Mouse (Mus musculus): ENCODE data around the gene Gm7579. TPM values are rescaled to one million over a fixed set of nuclear protein-coding genes. Genes with fewer than 3 reads are reported as not detected.
"Not testable (repeated sequence)": the region's sequence is repeated elsewhere in the genome, so short reads cannot be mapped to it uniquely, and the experiment has no call there.

Gm7579 gene
- polyA plus RNA-seq (2016; fragmentation: Nextera tagmentation; extraction: Ambion mirVana), result not detected in 2 replicates

DNA sequence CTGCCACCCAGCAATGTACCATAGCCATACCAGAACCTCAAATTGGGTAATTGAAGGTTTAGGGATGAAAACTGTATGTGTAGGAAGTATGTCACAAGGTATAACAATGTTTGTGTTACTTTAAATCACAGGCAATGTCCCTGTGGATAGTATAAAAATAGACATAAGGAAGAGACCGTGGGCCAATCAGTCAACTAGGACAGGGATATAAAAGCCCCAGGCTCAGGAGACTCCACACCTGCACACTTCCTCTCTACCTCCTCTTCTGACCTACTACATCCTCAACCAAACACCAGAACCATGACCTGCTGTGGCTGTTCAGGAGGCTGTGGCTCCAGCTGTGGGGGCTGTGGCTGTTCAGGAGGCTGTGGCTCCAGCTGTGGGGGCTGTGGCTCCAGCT, at the start of gene Gm7579:
Gene Gm7579 (plus strand): TSS at position 301 of the 400 bp plus-strand sequence.
- no peak for DNase-seq (ENCODE audit: low spot score)
- no peaks in the 10 kb centered on the region for H3K27me3 ChIP-seq (ENCODE audit: insufficient read depth, poor library complexity, severe bottlenecking)
- H3K27ac ChIP-seq, result no peak within 1 kb of the TSS
- H3K4me3 ChIP-seq, result no peak within 1 kb of the TSS
- WGBS, result 73% methylated on average over 1 of the region's 1 CpGs
- no peaks in the 10 kb centered on the region for H3K36me3 ChIP-seq
- no peaks in the 10 kb centered on the region for H3K4me1 ChIP-seq
- no peaks in the 10 kb centered on the region for H3K9me3 ChIP-seq

- H3K4me3 ChIP-seq; H3K27ac ChIP-seq; H3K9me3 ChIP-seq; H3K27me3 ChIP-seq (ENCODE audit: insufficient read depth, poor library complexity, severe bottlenecking); H3K36me3 ChIP-seq; H3K4me1 ChIP-seq; DNase-seq (ENCODE audit: low spot score): not testable (repeated sequence)
Observed at GRCm38 (mm10) chr7:142165639-142166038, 46.0 kb upstream of the Gm7579 start, which contains the start of gene Gm4553. Gene Gm4553 (minus strand): TSS chr7:142165739.

DNA sequence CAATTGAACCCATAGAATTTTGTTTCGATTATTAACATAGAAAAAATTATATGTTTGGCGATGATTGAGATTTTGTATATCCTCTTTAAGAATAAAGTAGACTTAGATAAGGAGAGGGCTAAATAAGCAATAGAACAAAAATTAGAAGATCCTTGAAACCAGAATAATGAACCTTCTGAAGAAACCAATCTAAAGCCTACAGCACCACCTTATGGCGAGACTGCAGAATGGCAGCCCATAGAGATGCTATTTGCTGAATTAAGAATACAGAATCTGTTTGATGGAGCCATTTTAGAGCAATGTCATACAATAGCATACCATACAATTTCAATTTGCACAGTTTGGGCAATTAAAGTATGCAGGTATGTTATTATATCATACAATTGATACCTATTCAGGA, 41.8 kb upstream of the Gm7579 start:
- Histone ChIP-seq H3K27ac (no peak overlapping the region), H3K4me3 (no peak overlapping the region), H3K27me3 (ENCODE audit: insufficient read depth, poor library complexity, severe bottlenecking) (peaks cover 3% of the 10 kb centered on the region; the same call in 1 of the 2 replicates), H3K4me1 (no peaks in the 10 kb centered on the region), H3K36me3 (no peaks in the 10 kb centered on the region), H3K9me3 (no peaks in the 10 kb centered on the region)
- DNase-seq (ENCODE audit: low spot score), result no peak
- 38% methylated on average over 3 of the region's 3 CpGs for WGBS

DNA sequence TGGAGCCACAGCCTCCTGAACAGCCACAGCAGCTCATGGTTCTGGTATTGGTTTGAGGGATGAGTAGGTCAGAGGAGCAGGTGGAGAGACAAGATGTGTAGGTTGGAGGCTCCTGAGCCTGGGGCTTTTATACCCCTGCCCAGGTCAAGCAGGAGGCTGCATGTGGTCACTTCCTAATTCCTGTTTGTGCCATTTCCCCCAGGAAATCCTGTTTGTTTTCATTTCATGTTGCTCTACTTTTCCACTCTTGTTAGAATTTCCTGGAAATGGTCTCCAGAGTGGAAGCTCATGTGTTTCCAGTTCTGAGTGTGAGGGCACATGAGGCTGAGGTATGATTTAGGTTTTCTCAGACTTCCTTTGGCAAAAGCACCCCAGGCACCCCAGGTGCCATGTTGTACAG, 35.8 kb upstream of the Gm7579 start, which contains the start of gene Krtap5-2:
Gene Krtap5-2 (minus strand): TSS at position 101 of the 400 bp plus-strand sequence.
- H3K27ac ChIP-seq; H3K36me3 ChIP-seq; H3K4me3 ChIP-seq; DNase-seq (ENCODE audit: low spot score); H3K27me3 ChIP-seq (ENCODE audit: insufficient read depth, poor library complexity, severe bottlenecking); H3K9me3 ChIP-seq; H3K4me1 ChIP-seq: not testable (repeated sequence)

GRCm38 (mm10) chr7:142178685-142179084, 33.0 kb upstream of the Gm7579 start:
- Histone ChIP-seq H3K9me3 (no peaks in the 10 kb centered on the region), H3K4me3 (no peak overlapping the region), H3K36me3 (no peaks in the 10 kb centered on the region), H3K4me1 (no peaks in the 10 kb centered on the region), H3K27me3 (ENCODE audit: insufficient read depth, poor library complexity, severe bottlenecking) (peaks cover 10% of the 10 kb centered on the region; the same call in 1 of the 2 replicates), H3K27ac (no peak overlapping the region)
- no peak for DNase-seq (ENCODE audit: low spot score)
- 80% methylated on average over 1 of the region's 1 CpGs for WGBS

DNA sequence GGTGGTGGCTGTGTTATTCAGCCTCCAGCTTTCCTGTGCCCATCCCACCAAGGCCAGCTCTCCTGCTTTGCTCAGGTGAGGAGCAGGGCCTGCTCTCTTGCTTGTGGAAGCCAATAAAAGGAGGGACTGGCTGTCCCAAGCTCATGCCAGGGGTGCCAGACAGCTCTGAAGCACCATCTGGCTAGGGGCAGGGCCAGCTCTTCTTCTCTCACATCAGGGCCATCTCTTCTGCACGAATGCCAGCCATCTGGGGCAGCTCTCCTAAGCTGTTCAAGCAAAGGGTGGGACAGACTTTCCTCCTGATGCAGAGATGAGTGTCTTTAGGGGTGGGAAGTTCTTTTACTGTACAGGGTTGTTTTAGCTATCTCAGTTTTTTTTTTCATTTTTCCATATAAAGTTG, 30.6 kb upstream of the Gm7579 start:
- no peaks in the 10 kb centered on the region for H3K4me1 ChIP-seq
- no peaks in the 10 kb centered on the region for H3K9me3 ChIP-seq
- DNase-seq (ENCODE audit: low spot score), result no peak
- no peak overlapping the region for H3K4me3 ChIP-seq
- 5% methylated on average over 1 of the region's 1 CpGs for WGBS
- 0 out of 2 replicates have a peak, but pooled peaks cover 5% of the 10 kb centered on the region for H3K27me3 ChIP-seq (ENCODE audit: insufficient read depth, poor library complexity, severe bottlenecking)
- no peaks in the 10 kb centered on the region for H3K36me3 ChIP-seq
- no peak overlapping the region for H3K27ac ChIP-seq

DNA sequence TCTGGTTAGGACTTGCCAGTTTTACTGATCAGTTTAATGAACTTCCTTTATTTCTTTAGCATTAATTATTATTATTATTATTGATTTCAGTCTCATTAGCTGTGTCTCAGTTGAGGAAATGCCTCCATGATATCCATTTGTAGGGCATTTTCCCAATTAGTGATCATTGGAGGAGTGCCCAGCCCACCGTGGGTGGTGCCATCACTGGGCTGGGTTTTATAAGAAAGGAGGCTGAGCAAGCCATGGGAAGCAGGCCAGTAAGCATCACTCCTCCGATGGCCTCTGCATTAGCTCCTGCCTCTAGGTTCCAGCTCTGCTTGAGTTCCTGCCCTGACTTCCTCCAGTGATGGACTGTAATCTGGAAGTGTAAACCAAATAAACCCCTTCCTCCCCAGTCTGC, 23.5 kb upstream of the Gm7579 start:
- no peak for DNase-seq (ENCODE audit: low spot score)
- WGBS, result 59% methylated on average over 2 of the region's 2 CpGs
- H3K27ac ChIP-seq, result no peak overlapping the region

DNA sequence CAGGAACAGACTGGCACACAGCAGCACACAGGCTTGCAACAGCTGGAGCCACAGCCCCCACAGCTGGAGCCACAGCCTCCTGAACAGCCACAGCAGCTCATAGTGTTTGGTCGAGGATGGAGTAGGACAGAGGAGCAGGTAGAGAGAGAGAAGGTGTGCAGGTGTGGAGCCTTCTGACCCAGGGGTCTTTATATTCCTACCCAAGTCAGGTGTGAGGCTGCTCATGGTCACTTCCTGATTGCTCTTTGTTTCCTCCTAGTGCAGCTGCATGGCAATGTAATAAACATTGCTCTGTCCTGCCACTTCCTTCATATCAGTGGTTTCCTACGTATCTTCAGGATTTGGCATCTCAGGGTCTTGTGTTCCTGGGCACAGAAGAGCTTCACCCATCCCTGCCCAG, 21.4 kb upstream of the Gm7579 start, which contains the start of gene Gm10153:
Gene Gm10153 (minus strand): TSS at position 101 of the 400 bp plus-strand sequence.
- Histone ChIP-seq H3K27ac (no peak within 1 kb of the TSS), H3K36me3 (no peaks in the 10 kb centered on the region), H3K4me3 (no peak within 1 kb of the TSS), H3K27me3 (ENCODE audit: insufficient read depth, poor library complexity, severe bottlenecking) (peaks cover 14% of the 10 kb centered on the region), H3K4me1 (no peaks in the 10 kb centered on the region), H3K9me3 (no peaks in the 10 kb centered on the region)
- no peak for DNase-seq (ENCODE audit: low spot score)
- WGBS, result 36% methylated on average over 2 of the region's 2 CpGs

More for the DNA sequence above, 23.5 kb upstream of the Gm7579 start:
- H3K4me1 ChIP-seq, result no peaks in the 10 kb centered on the region
- H3K27me3 ChIP-seq (ENCODE audit: insufficient read depth, poor library complexity, severe bottlenecking), result peaks cover 14% of the 10 kb centered on the region
- H3K9me3 ChIP-seq, result no peaks in the 10 kb centered on the region
- H3K4me3 ChIP-seq, result no peak overlapping the region
- no peaks in the 10 kb centered on the region for H3K36me3 ChIP-seq

- H3K27ac ChIP-seq, result no peak overlapping the region
- H3K4me3 ChIP-seq, result no peak overlapping the region
- no peaks in the 10 kb centered on the region for H3K9me3 ChIP-seq
- no peaks in the 10 kb centered on the region for H3K4me1 ChIP-seq
- WGBS, result 77% methylated on average over 2 of the region's 2 CpGs
- no peaks in the 10 kb centered on the region for H3K36me3 ChIP-seq
- DNase-seq (ENCODE audit: low spot score), result no peak
- H3K27me3 ChIP-seq (ENCODE audit: insufficient read depth, poor library complexity, severe bottlenecking), result peaks cover 22% of the 10 kb centered on the region
Observed at GRCm38 (mm10) chr7:142198748-142199147, 12.9 kb upstream of the Gm7579 start.

- Histone ChIP-seq H3K4me3 (no peak within 1 kb of the TSS), H3K27me3 (ENCODE audit: insufficient read depth, poor library complexity, severe bottlenecking) (peaks cover 22% of the 10 kb centered on the region), H3K36me3 (no peaks in the 10 kb centered on the region), H3K4me1 (no peaks in the 10 kb centered on the region), H3K27ac (no peak within 1 kb of the TSS), H3K9me3 (no peaks in the 10 kb centered on the region)
- DNase-seq (ENCODE audit: low spot score), result no peak
- 58% methylated on average over 1 of the region's 1 CpGs for WGBS
Observed at GRCm38 (mm10) chr7:142201064-142201463, 10.6 kb upstream of the Gm7579 start, which contains the start of gene Krtap5-3. Gene Krtap5-3 (plus strand): TSS chr7:142201364.

DNA sequence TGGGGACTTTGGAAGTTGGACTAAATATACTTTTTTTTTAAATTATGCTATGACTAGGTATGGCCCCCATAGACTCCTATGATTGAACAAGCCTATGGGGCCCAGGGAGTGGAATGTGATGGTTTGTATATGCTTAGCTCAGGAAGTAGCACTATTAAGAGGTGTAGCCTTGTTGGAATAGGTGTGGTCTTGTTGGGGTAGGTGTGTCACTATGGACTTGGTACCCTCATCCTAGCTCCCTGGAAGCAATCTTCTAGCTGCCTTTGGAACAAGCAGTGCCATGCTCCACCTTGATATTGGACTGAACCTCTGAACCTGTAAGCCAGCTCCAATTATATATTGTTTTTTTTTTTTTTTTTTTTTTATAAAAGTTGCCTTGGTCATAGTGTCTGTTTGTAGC, 6.2 kb upstream of the Gm7579 start:
- Histone ChIP-seq H3K27ac (no peak overlapping the region), H3K9me3 (no peaks in the 10 kb centered on the region), H3K4me3 (no peak overlapping the region), H3K36me3 (no peaks in the 10 kb centered on the region), H3K4me1 (no peaks in the 10 kb centered on the region), H3K27me3 (ENCODE audit: insufficient read depth, poor library complexity, severe bottlenecking) (peaks cover 17% of the 10 kb centered on the region; the same call in 1 of the 2 replicates)
- no peak for DNase-seq (ENCODE audit: low spot score)

DNA sequence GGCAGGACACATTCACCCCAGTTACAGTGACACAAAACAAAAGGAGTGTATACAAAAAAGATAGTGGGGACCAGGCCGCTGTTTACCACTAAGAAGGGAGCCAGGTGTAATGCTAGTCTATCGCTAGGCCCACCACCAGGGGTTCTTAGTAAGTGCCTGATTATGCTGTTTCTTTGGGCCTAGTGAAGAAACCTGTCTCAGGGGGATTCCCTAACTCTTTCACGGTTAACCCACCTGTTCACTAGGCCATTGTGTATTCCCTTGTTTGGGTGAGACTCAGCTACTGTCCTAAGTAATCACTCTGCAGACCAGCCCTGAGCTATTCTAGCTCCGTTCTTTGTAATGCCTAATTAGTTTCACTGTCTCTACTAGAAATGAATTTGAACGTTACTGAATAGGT, 4.8 kb upstream of the Gm7579 start:
- not testable (repeated sequence) for H3K27ac ChIP-seq; H3K4me3 ChIP-seq; DNase-seq (ENCODE audit: low spot score); H3K36me3 ChIP-seq; H3K4me1 ChIP-seq; H3K9me3 ChIP-seq
- H3K27me3 ChIP-seq (ENCODE audit: insufficient read depth, poor library complexity, severe bottlenecking), result peaks cover 12% of the 10 kb centered on the region; the same call in 1 of the 2 replicates
- 76% methylated on average over 5 of the region's 5 CpGs for WGBS

GRCm38 (mm10) chr7:142212136-142212535, 477 bp downstream of the Gm7579 start:
- DNase-seq (ENCODE audit: low spot score); H3K27ac ChIP-seq; H3K4me1 ChIP-seq; H3K4me3 ChIP-seq; H3K9me3 ChIP-seq; H3K36me3 ChIP-seq; H3K27me3 ChIP-seq (ENCODE audit: insufficient read depth, poor library complexity, severe bottlenecking): not testable (repeated sequence)
- WGBS, result 58% methylated on average over 1 of the region's 1 CpGs

- Histone ChIP-seq H3K27ac (0 out of 2 replicates have a peak overlapping the region, but pooled peaks have one; percentile 38), H3K27me3 (ENCODE audit: insufficient read depth, poor library complexity, severe bottlenecking) (no peaks in the 10 kb centered on the region), H3K4me1 (peaks cover 11% of the 10 kb centered on the region), H3K4me3 (no peak overlapping the region), H3K9me3 (no peaks in the 10 kb centered on the region), H3K36me3 (no peaks in the 10 kb centered on the region)
- DNase-seq (ENCODE audit: low spot score), result no peak
- 25% methylated on average over 2 of the region's 2 CpGs for WGBS
Observed at GRCm38 (mm10) chr7:142224518-142224917, 12.9 kb downstream of the Gm7579 start.

Measured in heart, embryonic 10.5 days (tissue).